Comparison of ENCODE assay signal across 9 mouse cellular contexts in genomic region chr13:55479008-55479407, GRCm38 (mm10). TPM values are rescaled to one million over a fixed set of nuclear protein-coding genes. Genes with fewer than 3 reads are reported as not detected.
DNase-seq lines count a peak whose midpoint lies in the region; ATAC-seq and TF ChIP-seq lines count a peak whose summit lies in the region.
"Had no signal": no experiment of that assay in that cellular context is flagged by ENCODE, and none has a peak within 500 bp of the region (broad histone marks: within the 10 kb centered on the region; RNA-seq: fewer than 3 reads in every experiment).

No protein-coding gene starts in this region.

- H3K4me1 ChIP-seq in hindbrain, embryonic 13.5 days (replicated peaks): peaks cover 57% of the 10 kb centered on the region
- peaks cover 52% of the 10 kb centered on the region for H3K4me1 ChIP-seq in hindbrain, embryonic 12.5 days
- peaks cover 56% of the 10 kb centered on the region for H3K4me1 ChIP-seq in neural tube, embryonic 13.5 days (replicated peaks)
- H3K4me1 ChIP-seq in heart, embryonic 16.5 days (ENCODE audit: control insufficient read depth, insufficient read depth, low read length): peaks cover 27% of the 10 kb centered on the region
- H3K4me1 ChIP-seq in neural tube, embryonic 15.5 days: peaks cover 46% of the 10 kb centered on the region
- peaks cover 4% of the 10 kb centered on the region; the same call in 1 of the 2 replicates for H3K4me1 ChIP-seq in cerebellum, adult 2 months (ENCODE audit: control insufficient read depth, insufficient read depth, low read length)

- TF ChIP-seq POLR2A in cerebellum, adult 2 months (IDR thresholded peaks at IDR 0.05; ENCODE audit: borderline replicate concordance, insufficient read depth, low read length): no peak

- H3K36me3 ChIP-seq in hindbrain, embryonic 13.5 days: peaks cover 91% of the 10 kb centered on the region
- H3K36me3 ChIP-seq in hindbrain, embryonic 12.5 days: peaks cover 92% of the 10 kb centered on the region
- H3K36me3 ChIP-seq in neural tube, embryonic 13.5 days: peaks cover 90% of the 10 kb centered on the region
- peaks cover 33% of the 10 kb centered on the region for H3K36me3 ChIP-seq in heart, embryonic 16.5 days (ENCODE audit: control insufficient read depth, insufficient read depth)
- peaks cover 87% of the 10 kb centered on the region for H3K36me3 ChIP-seq in neural tube, embryonic 15.5 days

- no peaks in the 10 kb centered on the region for H3K27me3 ChIP-seq in hindbrain, embryonic 13.5 days
- H3K27me3 ChIP-seq in hindbrain, embryonic 12.5 days: no peaks in the 10 kb centered on the region
- no peaks in the 10 kb centered on the region for H3K27me3 ChIP-seq in neural tube, embryonic 13.5 days
- peaks cover 47% of the 10 kb centered on the region for H3K27me3 ChIP-seq in heart, embryonic 16.5 days (ENCODE audit: control insufficient read depth, insufficient read depth, low read length)
- H3K27me3 ChIP-seq in neural tube, embryonic 15.5 days (replicated peaks): no peaks in the 10 kb centered on the region
- no peaks in the 10 kb centered on the region for H3K27me3 ChIP-seq in cerebellum, adult 2 months (ENCODE audit: control insufficient read depth, insufficient read depth, low read length)

- no peak for DNase-seq in neural tube, embryonic 10.5 days (ENCODE audit: extremely low spot score, low spot score)
- DNase-seq in cerebellum, adult 2 months: no peak
- DNase-seq in left cerebral cortex, postnatal 4 days: no peak
- DNase-seq: adrenal gland, postnatal 25 days had no signal

- peak overlapping the region; percentile 13; the same call in 1 of the 2 replicates for H3K9ac ChIP-seq in hindbrain, embryonic 13.5 days
- H3K9ac ChIP-seq in hindbrain, embryonic 12.5 days: no peak overlapping the region
- no peak overlapping the region for H3K9ac ChIP-seq in neural tube, embryonic 13.5 days
- H3K9ac ChIP-seq in heart, embryonic 16.5 days (ENCODE audit: low read length): no peak overlapping the region
- no peak overlapping the region for H3K9ac ChIP-seq in neural tube, embryonic 15.5 days (replicated peaks)

- H3K9me3 ChIP-seq in hindbrain, embryonic 13.5 days: no peaks in the 10 kb centered on the region
- no peaks in the 10 kb centered on the region for H3K9me3 ChIP-seq in hindbrain, embryonic 12.5 days (replicated peaks)
- no peaks in the 10 kb centered on the region for H3K9me3 ChIP-seq in neural tube, embryonic 13.5 days
- H3K9me3 ChIP-seq in heart, embryonic 16.5 days (replicated peaks; ENCODE audit: control insufficient read depth, low read length): no peaks in the 10 kb centered on the region
- H3K9me3 ChIP-seq in neural tube, embryonic 15.5 days (replicated peaks): no peaks in the 10 kb centered on the region

- no peak overlapping the region for H3K4me3 ChIP-seq in hindbrain, embryonic 13.5 days
- H3K4me3 ChIP-seq in hindbrain, embryonic 12.5 days: no peak overlapping the region
- H3K4me3 ChIP-seq in neural tube, embryonic 13.5 days: no peak overlapping the region
- no peak overlapping the region for H3K4me3 ChIP-seq in heart, embryonic 16.5 days (ENCODE audit: low read length)
- H3K4me3 ChIP-seq in neural tube, embryonic 15.5 days (replicated peaks): no peak overlapping the region
- no peak overlapping the region for H3K4me3 ChIP-seq in cerebellum, adult 2 months (replicated peaks; ENCODE audit: insufficient read depth, low read depth, low read length)

- no peak for ATAC-seq in hindbrain, embryonic 13.5 days (ENCODE audit: low FRiP score)
- no peak for ATAC-seq in hindbrain, embryonic 12.5 days (ENCODE audit: low FRiP score)
- ATAC-seq in neural tube, embryonic 13.5 days (ENCODE audit: low read depth): no peak
- peak; percentile 50; the same call in 1 of the 2 replicates for ATAC-seq in heart, embryonic 16.5 days (replicated peaks; ENCODE audit: extremely low read depth, insufficient read depth, low FRiP score)
- ATAC-seq in neural tube, embryonic 15.5 days (ENCODE audit: low FRiP score): no peak

- no peak for TF ChIP-seq CTCF in cerebellum, adult 2 months (IDR thresholded peaks at IDR 0.05; ENCODE audit: borderline replicate concordance, insufficient read depth, low read depth, low read length)

- H3K4me2 ChIP-seq in hindbrain, embryonic 13.5 days: no peak overlapping the region
- H3K4me2 ChIP-seq in hindbrain, embryonic 12.5 days (replicated peaks): no peak overlapping the region
- no peak overlapping the region for H3K4me2 ChIP-seq in neural tube, embryonic 13.5 days
- no peak overlapping the region for H3K4me2 ChIP-seq in heart, embryonic 16.5 days (ENCODE audit: low read depth, low read length)
- no peak overlapping the region for H3K4me2 ChIP-seq in neural tube, embryonic 15.5 days

- intact Hi-C loops in left cerebral cortex, postnatal 4 days (cut with DNase I): loop anchor here (5.0 kb wide), 1 partner anchor 38 kb away; no protein-coding TSS in a partner anchor

- H3K27ac ChIP-seq in hindbrain, embryonic 13.5 days: 0 out of 2 replicates have a peak overlapping the region, but pooled peaks have one; percentile 30
- H3K27ac ChIP-seq in hindbrain, embryonic 12.5 days: no peak overlapping the region
- H3K27ac ChIP-seq in neural tube, embryonic 13.5 days (replicated peaks): 0 out of 2 replicates have a peak overlapping the region, but pooled peaks have one; percentile 3
- H3K27ac ChIP-seq in heart, embryonic 16.5 days (ENCODE audit: low read length): peak overlapping the region; percentile 62
- H3K27ac ChIP-seq in neural tube, embryonic 15.5 days (replicated peaks): peak overlapping the region; percentile 20; the same call in 1 of the 2 replicates
- H3K27ac ChIP-seq in cerebellum, adult 2 months (ENCODE audit: insufficient read depth, low read length): no peak overlapping the region

- 82% methylated on average over 7 of the region's 7 CpGs for WGBS in hindbrain, embryonic 13.5 days
- WGBS in hindbrain, embryonic 12.5 days: 86% methylated on average over 7 of the region's 7 CpGs
- WGBS in neural tube, embryonic 13.5 days: 82% methylated on average over 7 of the region's 7 CpGs
- 70% methylated on average over 7 of the region's 7 CpGs for WGBS in heart, embryonic 16.5 days
- 83% methylated on average over 7 of the region's 7 CpGs for WGBS in neural tube, embryonic 15.5 days
- 77% methylated on average over 7 of the region's 7 CpGs for WGBS in cerebellum, adult 2 months

RNA-seq across cellular contexts. Expression of gene Dbn1, which starts 8.9 kb away (rescaled TPM):
- polyA plus RNA-seq in hindbrain, embryonic 13.5 days (2015; fragmentation: Nextera tagmentation; extraction: Ambion mirVana): 615 and 625 TPM in 2 replicates
- polyA plus RNA-seq in hindbrain, embryonic 12.5 days (2016; fragmentation: Nextera tagmentation; extraction: Ambion mirVana): 585 and 628 TPM in 2 replicates
- polyA plus RNA-seq in neural tube, embryonic 13.5 days (2015; fragmentation: Nextera tagmentation; extraction: Ambion mirVana): 574 and 615 TPM in 2 replicates
- 59.4 and 62.5 TPM in 2 replicates for polyA plus RNA-seq in heart, embryonic 16.5 days (2015; fragmentation: Nextera tagmentation; extraction: Ambion mirVana)
- polyA plus RNA-seq in neural tube, embryonic 15.5 days (2015; fragmentation: Nextera tagmentation; extraction: Ambion mirVana): 389 and 450 TPM in 2 replicates
- 97.4 and 108 TPM in 2 replicates for polyA plus RNA-seq in cerebellum, adult 2 months (2012; rRNA removed)
- total RNA-seq in left cerebral cortex, postnatal 4 days (2021): 100 to 1,000 TPM; 623 to 643 TPM

RNA-seq across cellular contexts. Expression of gene Prr7, which starts 14.9 kb away (rescaled TPM):
- 2.6 and 3.2 TPM in 2 replicates for polyA plus RNA-seq in hindbrain, embryonic 13.5 days (2015; fragmentation: Nextera tagmentation; extraction: Ambion mirVana)
- 1.1 and 1.5 TPM in 2 replicates for polyA plus RNA-seq in hindbrain, embryonic 12.5 days (2016; fragmentation: Nextera tagmentation; extraction: Ambion mirVana)
- polyA plus RNA-seq in neural tube, embryonic 13.5 days (2015; fragmentation: Nextera tagmentation; extraction: Ambion mirVana): 2.5 and 3.1 TPM in 2 replicates
- 0.25 and 0.28 TPM in 2 replicates for polyA plus RNA-seq in heart, embryonic 16.5 days (2015; fragmentation: Nextera tagmentation; extraction: Ambion mirVana)
- 4.2 and 5.8 TPM in 2 replicates for polyA plus RNA-seq in neural tube, embryonic 15.5 days (2015; fragmentation: Nextera tagmentation; extraction: Ambion mirVana)
- 10.7 and 13.0 TPM in 2 replicates for polyA plus RNA-seq in cerebellum, adult 2 months (2012; rRNA removed)
- total RNA-seq in left cerebral cortex, postnatal 4 days (2021): 10 to 100 TPM; 86.0 to 87.5 TPM

RNA-seq across cellular contexts. Expression of gene Grk6, which starts 34.1 kb away (rescaled TPM):
- polyA plus RNA-seq in hindbrain, embryonic 13.5 days (2015; fragmentation: Nextera tagmentation; extraction: Ambion mirVana): 27.7 and 31.3 TPM in 2 replicates
- 48.9 and 54.4 TPM in 2 replicates for polyA plus RNA-seq in hindbrain, embryonic 12.5 days (2016; fragmentation: Nextera tagmentation; extraction: Ambion mirVana)
- 35.7 and 38.5 TPM in 2 replicates for polyA plus RNA-seq in neural tube, embryonic 13.5 days (2015; fragmentation: Nextera tagmentation; extraction: Ambion mirVana)
- polyA plus RNA-seq in heart, embryonic 16.5 days (2015; fragmentation: Nextera tagmentation; extraction: Ambion mirVana): 11.4 and 19.4 TPM in 2 replicates
- polyA plus RNA-seq in neural tube, embryonic 15.5 days (2015; fragmentation: Nextera tagmentation; extraction: Ambion mirVana): 34.2 and 38.4 TPM in 2 replicates
- polyA plus RNA-seq in cerebellum, adult 2 months (2012; rRNA removed): 52.7 and 53.9 TPM in 2 replicates
- total RNA-seq in left cerebral cortex, postnatal 4 days (2021): 10 to 100 TPM; 73.8 to 78.8 TPM

RNA-seq across cellular contexts. Expression of gene Pdlim7, which starts 34.5 kb away (rescaled TPM):
- polyA plus RNA-seq in hindbrain, embryonic 13.5 days (2015; fragmentation: Nextera tagmentation; extraction: Ambion mirVana): 141 and 146 TPM in 2 replicates
- polyA plus RNA-seq in hindbrain, embryonic 12.5 days (2016; fragmentation: Nextera tagmentation; extraction: Ambion mirVana): 154 and 158 TPM in 2 replicates
- polyA plus RNA-seq in neural tube, embryonic 13.5 days (2015; fragmentation: Nextera tagmentation; extraction: Ambion mirVana): 155 and 167 TPM in 2 replicates
- 229 and 248 TPM in 2 replicates for polyA plus RNA-seq in heart, embryonic 16.5 days (2015; fragmentation: Nextera tagmentation; extraction: Ambion mirVana)
- 169 and 176 TPM in 2 replicates for polyA plus RNA-seq in neural tube, embryonic 15.5 days (2015; fragmentation: Nextera tagmentation; extraction: Ambion mirVana)
- polyA plus RNA-seq in cerebellum, adult 2 months (2012; rRNA removed): 66.8 and 67.2 TPM in 2 replicates
- 10 to 100 TPM; 62.5 to 66.8 TPM for total RNA-seq in left cerebral cortex, postnatal 4 days (2021)

RNA-seq across cellular contexts. Expression of gene Dok3, which starts 50.1 kb away (rescaled TPM):
- 4.1 and 5.7 TPM in 2 replicates for polyA plus RNA-seq in hindbrain, embryonic 13.5 days (2015; fragmentation: Nextera tagmentation; extraction: Ambion mirVana)
- polyA plus RNA-seq in hindbrain, embryonic 12.5 days (2016; fragmentation: Nextera tagmentation; extraction: Ambion mirVana): 3.7 and 4.7 TPM in 2 replicates
- polyA plus RNA-seq in neural tube, embryonic 13.5 days (2015; fragmentation: Nextera tagmentation; extraction: Ambion mirVana): 4.2 and 4.6 TPM in 2 replicates
- 1.9 and 2.2 TPM in 2 replicates for polyA plus RNA-seq in heart, embryonic 16.5 days (2015; fragmentation: Nextera tagmentation; extraction: Ambion mirVana)
- polyA plus RNA-seq in neural tube, embryonic 15.5 days (2015; fragmentation: Nextera tagmentation; extraction: Ambion mirVana): 4.2 and 4.6 TPM in 2 replicates
- 9.3 and 9.8 TPM in 2 replicates for polyA plus RNA-seq in cerebellum, adult 2 months (2012; rRNA removed)
- total RNA-seq in left cerebral cortex, postnatal 4 days (2021): 1 to 10 TPM; 6.4 to 7.2 TPM

Comparison
In these comparisons a context has a peak if more than half of its experiments do, and no peak if none do; other contexts are left out.
1. H3K27ac ChIP-seq: peak in hindbrain, embryonic 13.5 days (single experiment), neural tube, embryonic 13.5 days (single experiment), heart, embryonic 16.5 days (single experiment) and neural tube, embryonic 15.5 days (single experiment); none in hindbrain, embryonic 12.5 days (single experiment) and cerebellum, adult 2 months (single experiment).